9 mouse cellular contexts compared by ENCODE assay signal in genomic region chr5:103953135-103954083, GRCm38 (mm10).
A peak's percentile ranks its signal among the peaks of the same experiment; 100 is the strongest.
DNase-seq lines count a peak whose midpoint lies in the region; ATAC-seq lines count a peak whose summit lies in the region.
"Had no signal": no experiment of that assay in that cellular context is flagged by ENCODE, and none has a peak within 500 bp of the region (broad histone marks: within the 10 kb centered on the region; RNA-seq: fewer than 3 reads in every experiment).

No protein-coding gene starts in this region.

- 0 out of 2 replicates have a peak, but pooled peaks have one; percentile 38 for ATAC-seq in frontal cortex, adult (ENCODE audit: low TSS enrichment)

- DNase-seq in frontal cortex, postnatal 14 days (ENCODE audit: low spot score in 2 of 2), result no peak
- peak; percentile 21 to 28 for DNase-seq in right cerebral cortex, adult 2 months (ENCODE audit: low spot score in 2 of 2)
- no peak for DNase-seq in right cerebral cortex, postnatal 4 days
- DNase-seq in cerebellum, postnatal 10 days, result peak; percentile 74 to 77
- no peak for DNase-seq in embryo, embryonic 9.5 days (ENCODE audit: extremely low spot score)
- no peak for DNase-seq in heart, adult 9 months (ENCODE audit: low spot score in 2 of 2)
- no peak for DNase-seq in kidney, adult 9 months
- DNase-seq: kidney, adult 18-20 months had no signal

Comparison
In these comparisons a context has a peak if more than half of its experiments do, and no peak if none do; other contexts are left out.
1. DNase-seq: peak in right cerebral cortex, adult 2 months (2 of 2) and cerebellum, postnatal 10 days (2 of 2); none in frontal cortex, postnatal 14 days (0 of 2), right cerebral cortex, postnatal 4 days (single experiment), embryo, embryonic 9.5 days (single experiment), heart, adult 9 months (0 of 2) and kidney, adult 9 months (single experiment).